Mouse (Mus musculus): ENCODE data around the gene Ing1. TPM values are rescaled to one million over a fixed set of nuclear protein-coding genes. Genes with fewer than 3 reads are reported as not detected.

The Ing1 gene
- polyA plus RNA-seq, 1 experiment: 44.1 TPM

DNA sequence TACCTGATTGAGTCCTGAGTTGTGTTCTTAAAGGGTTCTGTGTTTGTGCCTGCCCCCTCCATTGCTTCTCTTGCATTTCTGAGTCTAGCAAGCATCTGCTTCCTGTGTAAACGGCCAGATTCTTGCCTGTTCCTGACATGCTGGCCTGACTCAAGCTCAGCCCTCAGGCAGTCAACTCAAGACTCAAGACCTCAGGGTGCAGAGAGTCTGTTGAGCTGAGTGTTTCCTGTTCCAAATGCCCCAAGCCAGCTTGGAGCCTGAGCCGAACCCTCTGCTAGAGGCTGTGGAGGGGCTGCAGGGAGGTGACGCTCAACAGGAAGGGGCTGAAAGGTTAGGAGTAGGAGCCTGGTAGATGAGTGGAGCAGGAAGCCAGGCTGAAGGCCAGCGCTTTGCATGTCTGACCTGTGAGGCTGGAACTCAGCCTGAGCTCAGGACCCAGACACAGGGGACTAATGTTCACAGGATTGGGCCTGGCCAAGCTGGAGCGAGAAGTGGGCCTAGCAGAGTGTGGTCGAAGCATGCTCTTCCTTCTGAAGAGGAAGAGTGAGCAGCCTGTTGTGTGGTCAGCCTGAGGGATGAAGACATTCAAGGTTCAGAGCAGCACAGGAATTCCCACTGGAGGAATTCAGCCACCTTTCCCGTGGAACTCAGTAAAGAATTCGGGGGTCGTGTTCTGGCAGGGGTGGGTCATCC lies 19.7 kb downstream of the Ing1 start:
- Histone ChIP-seq H3K4me1 (ENCODE audit: control insufficient read depth, insufficient read depth, low read length) (no peaks in the 10 kb centered on the region), H3K4me3 (ENCODE audit: insufficient read depth, low read length) (no peak overlapping the region), H3K27ac (ENCODE audit: insufficient read depth, low read length) (no peak overlapping the region)
- TF ChIP-seq POLR2A (IDR thresholded peaks at IDR 0.05; ENCODE audit: low read depth, low read length) (no peak), CTCF (IDR thresholded peaks at IDR 0.05; ENCODE audit: borderline replicate concordance, insufficient read depth, low read length) (no peak)

GRCm38 (mm10) chr8:11575604-11576384 lies 20.4 kb downstream of the Ing1 start:
- Histone ChIP-seq H3K4me3 (ENCODE audit: insufficient read depth, low read length) (no peak overlapping the region), H3K4me1 (ENCODE audit: control insufficient read depth, insufficient read depth, low read length) (no peaks in the 10 kb centered on the region), H3K27ac (ENCODE audit: insufficient read depth, low read length) (no peak overlapping the region)
- TF ChIP-seq CTCF (IDR thresholded peaks at IDR 0.05; ENCODE audit: borderline replicate concordance, insufficient read depth, low read length): no peak
- no peak for TF ChIP-seq POLR2A (IDR thresholded peaks at IDR 0.05; ENCODE audit: low read depth, low read length)

DNA sequence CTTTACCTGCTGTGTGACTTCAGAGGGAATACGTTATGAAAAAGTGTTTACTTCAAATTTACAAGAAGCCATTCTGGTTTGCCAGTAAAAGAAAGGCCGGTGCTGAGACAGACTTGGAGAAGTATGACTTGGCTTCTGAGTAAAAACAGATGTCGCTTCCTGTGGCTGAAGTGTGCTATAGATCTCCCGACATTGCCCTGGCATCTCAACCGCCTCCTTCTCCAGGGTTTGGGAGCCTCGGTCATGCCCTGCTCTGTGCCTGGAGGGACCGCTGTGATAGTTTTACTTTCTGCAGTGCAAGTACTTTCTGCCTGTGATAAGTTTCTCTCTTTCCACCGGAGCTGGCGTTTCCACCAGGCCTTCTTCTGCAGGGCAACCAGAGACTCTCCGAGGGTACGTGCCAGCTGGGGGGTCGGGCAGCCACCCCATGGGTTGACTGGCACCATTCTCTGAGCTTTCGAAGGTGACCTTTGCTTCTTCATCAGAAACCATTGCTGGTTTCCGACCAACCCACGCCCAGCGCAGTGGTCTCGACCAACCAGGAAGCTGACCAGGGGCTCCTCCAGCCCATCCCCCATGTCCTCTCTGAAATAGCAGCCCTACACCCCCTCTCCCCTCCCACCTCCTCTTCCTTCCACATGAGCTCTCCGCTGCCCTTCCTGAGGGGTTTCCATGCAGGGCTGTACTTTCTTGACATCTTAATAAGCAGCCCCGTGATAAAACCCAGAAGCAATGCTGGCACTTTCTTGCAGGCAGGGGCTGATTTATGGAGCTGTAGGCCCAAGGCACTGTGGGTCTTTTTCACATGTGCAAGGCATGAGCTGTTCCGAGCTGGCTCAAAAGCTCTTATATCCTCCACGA lies 30.4 kb downstream of the Ing1 start:
- Histone ChIP-seq H3K4me3 (ENCODE audit: insufficient read depth, low read length) (no peak overlapping the region), H3K4me1 (ENCODE audit: control insufficient read depth, insufficient read depth, low read length) (no peaks in the 10 kb centered on the region), H3K27ac (ENCODE audit: insufficient read depth, low read length) (peak overlapping the region; percentile 9; the same call in 1 of the 2 replicates)
- TF ChIP-seq POLR2A (IDR thresholded peaks at IDR 0.05; ENCODE audit: low read depth, low read length) (no peak), CTCF (IDR thresholded peaks at IDR 0.05; ENCODE audit: borderline replicate concordance, insufficient read depth, low read length) (no peak)

DNA sequence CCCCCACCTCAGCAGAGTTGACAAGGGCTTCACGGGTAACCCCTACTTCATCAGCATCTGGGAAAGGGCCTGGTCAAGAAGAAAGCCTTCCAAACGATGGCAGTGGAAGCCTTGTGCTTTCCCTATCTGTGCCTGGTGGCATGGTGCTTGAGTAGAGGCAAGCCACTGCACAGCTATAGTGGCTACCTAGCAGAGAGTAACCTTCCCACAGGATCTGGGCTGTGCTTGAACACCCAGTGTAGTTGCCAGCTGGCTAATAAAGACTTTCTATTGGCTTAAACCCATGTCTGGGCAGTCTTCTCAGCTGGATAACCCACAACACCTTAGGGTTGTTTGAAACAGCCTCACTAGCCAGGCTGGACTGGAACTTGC lies 31.0 kb downstream of the Ing1 start:
- H3K4me3 ChIP-seq (ENCODE audit: insufficient read depth, low read length): no peak overlapping the region

DNA sequence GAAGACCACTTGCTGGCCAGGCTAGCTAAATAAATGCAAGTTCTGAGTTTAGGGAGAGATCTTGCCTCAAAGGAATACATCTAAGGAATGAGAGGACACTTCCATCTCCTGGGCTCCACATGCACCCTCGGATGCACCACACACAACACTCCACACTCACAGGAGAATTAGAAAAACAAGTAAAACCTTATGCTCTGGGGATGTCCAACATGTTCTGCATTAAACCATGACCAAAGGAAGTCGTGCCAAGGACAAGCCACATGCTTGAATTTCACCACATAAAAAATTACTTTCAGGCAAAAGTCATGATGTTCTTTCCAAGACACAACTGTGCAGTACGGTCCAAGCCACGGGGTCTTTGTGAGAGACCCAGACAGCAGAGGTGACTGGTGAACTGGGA lies 36.5 kb downstream of the Ing1 start:
- TF ChIP-seq POLR2A (IDR thresholded peaks at IDR 0.05; ENCODE audit: low read depth, low read length) (no peak), CTCF (IDR thresholded peaks at IDR 0.05; ENCODE audit: borderline replicate concordance, insufficient read depth, low read length) (no peak)
- H3K4me1 ChIP-seq (ENCODE audit: control insufficient read depth, insufficient read depth, low read length): no peaks in the 10 kb centered on the region
- no peak overlapping the region for H3K27ac ChIP-seq (ENCODE audit: insufficient read depth, low read length)
- H3K4me3 ChIP-seq (ENCODE audit: insufficient read depth, low read length): no peak overlapping the region

More for the DNA sequence above, 31.0 kb downstream of the Ing1 start:
- Histone ChIP-seq H3K27ac (ENCODE audit: insufficient read depth, low read length) (no peak overlapping the region), H3K4me1 (ENCODE audit: control insufficient read depth, insufficient read depth, low read length) (no peaks in the 10 kb centered on the region)
- no peak for TF ChIP-seq CTCF (IDR thresholded peaks at IDR 0.05; ENCODE audit: borderline replicate concordance, insufficient read depth, low read length)
- no peak for TF ChIP-seq POLR2A (IDR thresholded peaks at IDR 0.05; ENCODE audit: low read depth, low read length)

- no peak for TF ChIP-seq CTCF (IDR thresholded peaks at IDR 0.05; ENCODE audit: borderline replicate concordance, insufficient read depth, low read length)
- TF ChIP-seq POLR2A (IDR thresholded peaks at IDR 0.05; ENCODE audit: low read depth, low read length): no peak
- H3K4me1 ChIP-seq (ENCODE audit: control insufficient read depth, insufficient read depth, low read length): no peaks in the 10 kb centered on the region
- no peak overlapping the region for H3K27ac ChIP-seq (ENCODE audit: insufficient read depth, low read length)
- H3K4me3 ChIP-seq (ENCODE audit: insufficient read depth, low read length): no peak overlapping the region
Measured at GRCm38 (mm10) chr8:11592296-11592695, 36.9 kb downstream of the Ing1 start.

GRCm38 (mm10) chr8:11593222-11593884 lies 38.0 kb downstream of the Ing1 start:
- H3K4me1 ChIP-seq (ENCODE audit: control insufficient read depth, insufficient read depth, low read length): no peaks in the 10 kb centered on the region
- TF ChIP-seq CTCF (IDR thresholded peaks at IDR 0.05; ENCODE audit: borderline replicate concordance, insufficient read depth, low read length) (no peak), POLR2A (IDR thresholded peaks at IDR 0.05; ENCODE audit: low read depth, low read length) (no peak)
- no peak overlapping the region for H3K4me3 ChIP-seq (ENCODE audit: insufficient read depth, low read length)
- no peak overlapping the region for H3K27ac ChIP-seq (ENCODE audit: insufficient read depth, low read length)

DNA sequence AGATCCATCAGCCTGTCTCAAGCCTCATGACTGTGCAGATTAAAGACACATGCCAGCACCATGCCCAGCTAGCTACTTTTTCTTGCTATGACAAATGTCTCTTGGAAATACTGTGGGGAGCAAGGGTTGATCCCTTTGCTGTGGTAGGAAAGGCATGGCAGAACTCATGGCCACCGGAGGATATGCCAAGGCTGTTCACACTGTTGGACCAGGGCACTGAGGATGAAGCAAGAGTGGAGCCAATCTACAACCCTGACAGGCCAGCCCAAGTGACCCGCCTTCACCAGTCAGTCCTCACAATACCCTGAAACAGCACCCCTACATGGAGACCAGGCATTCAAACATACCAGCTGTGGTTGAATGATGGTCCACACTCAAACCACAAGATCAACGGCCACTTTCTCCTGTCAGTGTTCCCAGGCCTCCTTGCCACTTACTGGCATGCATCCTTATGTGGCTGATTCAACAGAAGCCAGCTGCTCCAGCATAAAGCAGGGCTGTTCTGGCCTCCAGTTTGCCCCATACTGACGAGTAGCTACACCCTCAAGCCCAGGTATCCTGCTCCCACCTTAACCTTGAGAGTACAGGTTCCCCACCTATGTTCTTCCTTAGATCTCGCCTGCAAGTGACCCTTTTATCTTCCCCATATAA lies 45.1 kb downstream of the Ing1 start:
- no peaks in the 10 kb centered on the region for H3K4me1 ChIP-seq (ENCODE audit: control insufficient read depth, insufficient read depth, low read length)
- no peak overlapping the region for H3K27ac ChIP-seq (ENCODE audit: insufficient read depth, low read length)
- TF ChIP-seq CTCF (IDR thresholded peaks at IDR 0.05; ENCODE audit: borderline replicate concordance, insufficient read depth, low read length): no peak
- TF ChIP-seq POLR2A (IDR thresholded peaks at IDR 0.05; ENCODE audit: low read depth, low read length): no peak
- no peak overlapping the region for H3K4me3 ChIP-seq (ENCODE audit: insufficient read depth, low read length)
